Mouse (Mus musculus): Measurements from ENCODE around the gene Traf7.

DNA sequence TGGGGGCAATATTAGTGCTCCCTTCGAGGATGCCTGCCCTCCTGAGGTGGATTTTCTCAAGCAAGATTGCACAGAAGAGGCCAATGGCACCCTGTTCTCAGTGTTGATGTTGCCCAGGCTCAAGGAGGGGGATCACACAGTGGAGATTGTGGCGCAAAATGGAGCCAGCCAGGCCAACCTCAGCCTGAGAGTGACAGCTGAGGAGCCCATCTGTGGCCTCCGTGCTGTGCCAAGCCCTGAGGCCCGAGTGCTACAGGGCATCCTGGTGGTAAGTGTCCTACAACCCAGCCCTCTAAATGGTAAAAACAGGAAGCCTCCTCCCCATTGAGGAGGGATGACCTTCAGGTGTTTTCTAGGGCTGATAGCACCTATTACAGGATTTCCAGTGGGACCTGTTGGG lies 42.1 kb upstream of the Traf7 start:
- TF ChIP-seq EP300 (IDR thresholded peaks at IDR 0.05; ENCODE audit: insufficient read depth, low read depth, low read length) (no peak), POLR2A (IDR thresholded peaks at IDR 0.05; ENCODE audit: insufficient read depth, low read depth, low read length) (no peak), CTCF (IDR thresholded peaks at IDR 0.05) (no peak)
